Mouse (Mus musculus): ENCODE results near the gene Colgalt2.
"Not testable (repeated sequence)": the region's sequence is repeated elsewhere in the genome, so short reads cannot be mapped to it uniquely, and the experiment has no call there.

The Colgalt2 gene

GRCm38 (mm10) chr1:152399790-152400555 lies at the start of gene Colgalt2:
Colgalt2 (plus strand) TSS chr1:152399830.
- DNase-seq (ENCODE audit: inconsistent ontology term), result peak; percentile 73

- no peak for DNase-seq (ENCODE audit: inconsistent ontology term)
These were observed 42.9 kb upstream of the Colgalt2 start for GRCm38 (mm10) chr1:152356721-152357120.

GRCm38 (mm10) chr1:152368311-152369088 lies 31.1 kb upstream of the Colgalt2 start:
- DNase-seq (ENCODE audit: inconsistent ontology term), result peak; percentile 72

- peak; percentile 66 for DNase-seq (ENCODE audit: inconsistent ontology term)
These were observed 30.5 kb upstream of the Colgalt2 start for GRCm38 (mm10) chr1:152369139-152369538.

GRCm38 (mm10) chr1:152378311-152378710 lies 21.3 kb upstream of the Colgalt2 start:
- peak; percentile 2 for DNase-seq (ENCODE audit: inconsistent ontology term)

- no peak for DNase-seq (ENCODE audit: inconsistent ontology term)
These were observed 15.0 kb upstream of the Colgalt2 start for GRCm38 (mm10) chr1:152384589-152384988.

GRCm38 (mm10) chr1:152385693-152386092 lies 13.9 kb upstream of the Colgalt2 start:
- DNase-seq (ENCODE audit: inconsistent ontology term), result not testable (repeated sequence)

GRCm38 (mm10) chr1:152386188-152386835 lies 13.3 kb upstream of the Colgalt2 start, which contains the start of gene Tsen15:
Tsen15 (minus strand) TSS chr1:152386688.
- peak; percentile 87 for DNase-seq (ENCODE audit: inconsistent ontology term)

GRCm38 (mm10) chr1:152389271-152389670 lies 10.4 kb upstream of the Colgalt2 start:
- DNase-seq (ENCODE audit: inconsistent ontology term), result peak; percentile 67

- no peak for DNase-seq (ENCODE audit: inconsistent ontology term)
These were observed 5.5 kb upstream of the Colgalt2 start for GRCm38 (mm10) chr1:152394137-152394536.

- DNase-seq (ENCODE audit: inconsistent ontology term), result no peak
These were observed 4.6 kb upstream of the Colgalt2 start for GRCm38 (mm10) chr1:152394956-152395515.

GRCm38 (mm10) chr1:152398708-152399107 lies 922 bp upstream of the Colgalt2 start:
- no peak for DNase-seq (ENCODE audit: inconsistent ontology term)

- DNase-seq (ENCODE audit: inconsistent ontology term), result peak; percentile 54
These were observed 1.2 kb downstream of the Colgalt2 start for GRCm38 (mm10) chr1:152400556-152401540.

- peak; percentile 90 for DNase-seq (ENCODE audit: inconsistent ontology term)
These were observed 7.7 kb downstream of the Colgalt2 start for GRCm38 (mm10) chr1:152407021-152407946.

GRCm38 (mm10) chr1:152409356-152409755 lies 9.7 kb downstream of the Colgalt2 start:
- DNase-seq (ENCODE audit: inconsistent ontology term), result no peak

- DNase-seq (ENCODE audit: inconsistent ontology term), result peak; percentile 81
These were observed 11.0 kb downstream of the Colgalt2 start for GRCm38 (mm10) chr1:152410657-152411056.

GRCm38 (mm10) chr1:152413116-152413515 lies 13.5 kb downstream of the Colgalt2 start:
- no peak for DNase-seq (ENCODE audit: inconsistent ontology term)

- DNase-seq (ENCODE audit: inconsistent ontology term), result no peak
These were observed 14.3 kb downstream of the Colgalt2 start for GRCm38 (mm10) chr1:152413961-152414360.

- peak; percentile 56 for DNase-seq (ENCODE audit: inconsistent ontology term)
These were observed 14.8 kb downstream of the Colgalt2 start for GRCm38 (mm10) chr1:152414451-152414850.

Data from Muller cell, postnatal 12 days (primary cell).